Mouse (Mus musculus): Measurements from ENCODE around the gene Itgb8. TPM values are rescaled to one million over a fixed set of nuclear protein-coding genes. Genes with fewer than 3 reads are reported as not detected.
A peak's percentile ranks its signal among the peaks of the same experiment; 100 is the strongest.

Itgb8 gene
- polyA plus RNA-seq (2015; fragmentation: Nextera tagmentation; extraction: Ambion mirVana), result 12.2 and 13.9 TPM in 2 replicates

GRCm38 (mm10) chr12:119238696-119239415, at the start of gene Itgb8:
Gene Itgb8, minus strand, starts transcription at chr12:119238802.
- peak; percentile 93 for ATAC-seq
- H3K27ac ChIP-seq, result peak within 1 kb of the TSS; percentile 99
- H3K27me3 ChIP-seq, result no peaks in the 10 kb centered on the region
- H3K4me3 ChIP-seq, result peak within 1 kb of the TSS; percentile 67
- H3K4me1 ChIP-seq, result peaks cover 47% of the 10 kb centered on the region
- WGBS, result under 1% methylated on average over 29 of the region's 29 CpGs
- H3K9ac ChIP-seq, result peak within 1 kb of the TSS; percentile 81
- H3K4me2 ChIP-seq, result peak within 1 kb of the TSS; percentile 84
- H3K36me3 ChIP-seq (ENCODE audit: poor library complexity, severe bottlenecking), result no peaks in the 10 kb centered on the region
- H3K9me3 ChIP-seq (replicated peaks), result no peaks in the 10 kb centered on the region

DNA sequence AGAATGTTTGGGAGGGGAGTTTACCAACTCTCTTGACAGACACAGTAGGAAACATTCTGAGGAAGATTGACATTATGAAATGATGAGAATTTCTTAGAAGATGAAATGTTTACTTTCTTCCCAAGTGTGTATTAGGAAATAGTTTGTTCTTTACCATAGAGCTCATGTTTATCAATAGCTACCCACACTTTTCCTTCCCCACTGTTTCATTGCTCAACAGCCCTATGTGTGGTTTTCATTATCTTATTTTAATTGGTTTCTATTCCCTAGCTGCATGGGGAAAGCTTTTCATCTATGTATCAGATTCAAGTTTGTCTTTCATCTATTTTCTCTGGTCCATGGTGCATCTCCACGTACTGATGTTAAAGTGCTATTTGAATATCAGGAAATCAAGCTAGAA, 37.7 kb upstream of the Itgb8 start:
- Histone ChIP-seq H3K9me3 (replicated peaks) (no peaks in the 10 kb centered on the region), H3K4me3 (no peak overlapping the region), H3K9ac (no peak overlapping the region), H3K4me2 (no peak overlapping the region), H3K27ac (no peak overlapping the region), H3K27me3 (no peaks in the 10 kb centered on the region), H3K36me3 (ENCODE audit: poor library complexity, severe bottlenecking) (no peaks in the 10 kb centered on the region), H3K4me1 (no peaks in the 10 kb centered on the region)
- 58% methylated on average over 1 of the region's 1 CpGs for WGBS
- ATAC-seq, result no peak

GRCm38 (mm10) chr12:119273605-119274004, 35.0 kb upstream of the Itgb8 start:
- no peaks in the 10 kb centered on the region for H3K27me3 ChIP-seq
- no peak overlapping the region for H3K4me2 ChIP-seq
- 0% methylated on average over 1 of the region's 1 CpGs for WGBS
- no peak overlapping the region for H3K27ac ChIP-seq
- no peak for ATAC-seq
- H3K9ac ChIP-seq, result no peak overlapping the region
- no peaks in the 10 kb centered on the region for H3K36me3 ChIP-seq (ENCODE audit: poor library complexity, severe bottlenecking)
- H3K4me1 ChIP-seq, result no peaks in the 10 kb centered on the region
- no peaks in the 10 kb centered on the region for H3K9me3 ChIP-seq (replicated peaks)
- H3K4me3 ChIP-seq, result no peak overlapping the region

DNA sequence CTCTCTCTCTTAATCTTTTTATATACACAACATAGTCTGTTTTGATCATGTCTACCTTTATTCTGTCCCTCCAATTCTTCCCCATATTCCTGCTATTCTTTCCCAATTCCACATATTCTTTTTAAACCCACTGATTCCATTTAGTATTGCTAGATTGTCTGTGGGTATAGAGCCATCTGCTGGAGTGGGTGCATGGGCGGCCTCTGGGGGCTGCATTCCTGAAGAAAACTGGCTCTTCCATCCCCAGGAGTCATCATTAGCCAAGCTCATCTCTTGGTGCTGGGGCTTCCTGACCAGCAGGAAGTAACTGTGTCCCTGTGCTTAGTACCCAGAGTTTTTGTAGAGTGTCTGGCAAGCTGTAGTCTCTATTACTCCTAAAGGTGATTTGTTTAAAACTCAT, 33.4 kb upstream of the Itgb8 start:
- no peaks in the 10 kb centered on the region for H3K27me3 ChIP-seq
- no peak for ATAC-seq
- no peaks in the 10 kb centered on the region for H3K4me1 ChIP-seq
- no peak overlapping the region for H3K4me3 ChIP-seq
- H3K27ac ChIP-seq, result no peak overlapping the region
- H3K9ac ChIP-seq, result no peak overlapping the region
- no peaks in the 10 kb centered on the region for H3K36me3 ChIP-seq (ENCODE audit: poor library complexity, severe bottlenecking)
- no peak overlapping the region for H3K4me2 ChIP-seq
- H3K9me3 ChIP-seq (replicated peaks), result no peaks in the 10 kb centered on the region
- WGBS, result 94% methylated on average over 1 of the region's 1 CpGs

DNA sequence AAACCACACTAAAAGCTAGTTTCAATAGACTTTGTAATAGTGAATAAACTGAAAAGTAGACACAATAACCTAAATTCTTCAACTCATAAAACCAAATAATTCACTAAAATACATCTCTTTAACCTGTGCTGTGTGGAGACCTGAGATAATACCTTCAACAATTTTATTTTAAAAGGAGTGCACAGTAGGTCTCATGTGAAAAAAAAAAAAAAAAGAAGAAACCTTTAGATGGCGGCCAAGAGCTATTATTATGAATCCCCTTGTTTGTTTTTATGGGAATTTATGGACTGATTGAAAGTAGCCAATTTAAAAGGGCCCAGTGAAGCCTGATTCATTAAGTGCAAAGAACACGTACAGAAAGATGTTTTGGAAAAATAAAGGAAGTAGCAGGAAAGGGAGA, 31.4 kb upstream of the Itgb8 start:
- WGBS, result 71% methylated on average over 2 of the region's 2 CpGs
- H3K4me3 ChIP-seq, result no peak overlapping the region
- no peak for ATAC-seq
- H3K27ac ChIP-seq, result no peak overlapping the region
- no peaks in the 10 kb centered on the region for H3K27me3 ChIP-seq
- no peaks in the 10 kb centered on the region for H3K9me3 ChIP-seq (replicated peaks)
- H3K36me3 ChIP-seq (ENCODE audit: poor library complexity, severe bottlenecking), result no peaks in the 10 kb centered on the region
- H3K9ac ChIP-seq, result no peak overlapping the region
- H3K4me1 ChIP-seq, result no peaks in the 10 kb centered on the region
- H3K4me2 ChIP-seq, result no peak overlapping the region

DNA sequence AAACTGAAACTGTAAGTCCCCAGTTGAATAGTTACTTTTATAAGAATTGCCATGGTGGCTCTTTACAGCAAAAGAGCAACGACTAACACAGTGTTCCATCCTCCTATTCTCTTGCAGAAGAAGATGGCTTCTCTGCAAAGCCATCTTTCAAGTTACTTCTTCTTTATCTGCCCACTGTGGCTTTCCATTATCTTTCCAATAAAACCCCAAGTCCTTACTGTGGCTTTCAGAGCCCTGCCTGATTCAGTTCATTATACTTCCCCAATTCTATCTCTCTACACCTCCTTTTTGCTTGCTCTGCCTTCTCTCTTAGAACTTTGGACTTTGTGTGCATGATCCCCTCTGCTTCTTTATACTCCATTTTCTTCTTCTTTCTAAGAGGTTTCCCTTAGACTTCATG, 30.1 kb upstream of the Itgb8 start:
- 70% methylated on average over 1 of the region's 1 CpGs for WGBS

GRCm38 (mm10) chr12:119264506-119264905, 25.9 kb upstream of the Itgb8 start:
- H3K36me3 ChIP-seq (ENCODE audit: poor library complexity, severe bottlenecking), result no peaks in the 10 kb centered on the region
- 91% methylated on average over 3 of the region's 3 CpGs for WGBS

More for the DNA sequence above, 30.1 kb upstream of the Itgb8 start:
- Histone ChIP-seq H3K4me1 (no peaks in the 10 kb centered on the region), H3K9me3 (replicated peaks) (no peaks in the 10 kb centered on the region), H3K27me3 (no peaks in the 10 kb centered on the region), H3K4me2 (no peak overlapping the region), H3K9ac (no peak overlapping the region), H3K4me3 (no peak overlapping the region), H3K36me3 (ENCODE audit: poor library complexity, severe bottlenecking) (no peaks in the 10 kb centered on the region), H3K27ac (no peak overlapping the region)
- no peak for ATAC-seq

GRCm38 (mm10) chr12:119248581-119248980, 10.0 kb upstream of the Itgb8 start:
- Histone ChIP-seq H3K4me3 (no peak overlapping the region), H3K36me3 (ENCODE audit: poor library complexity, severe bottlenecking) (no peaks in the 10 kb centered on the region), H3K27ac (no peak overlapping the region), H3K9ac (no peak overlapping the region), H3K27me3 (no peaks in the 10 kb centered on the region), H3K9me3 (replicated peaks) (no peaks in the 10 kb centered on the region), H3K4me2 (no peak overlapping the region), H3K4me1 (no peaks in the 10 kb centered on the region)
- 33% methylated on average over 1 of the region's 1 CpGs for WGBS
- no peak for ATAC-seq

More at GRCm38 (mm10) chr12:119264506-119264905, 25.9 kb upstream of the Itgb8 start:
- Histone ChIP-seq H3K27ac (no peak overlapping the region), H3K9ac (no peak overlapping the region), H3K4me2 (no peak overlapping the region), H3K9me3 (replicated peaks) (no peaks in the 10 kb centered on the region), H3K27me3 (no peaks in the 10 kb centered on the region), H3K4me1 (no peaks in the 10 kb centered on the region), H3K4me3 (no peak overlapping the region)
- ATAC-seq, result no peak

GRCm38 (mm10) chr12:119241071-119241470, 2.5 kb upstream of the Itgb8 start:
- no peaks in the 10 kb centered on the region for H3K27me3 ChIP-seq
- ATAC-seq, result no peak
- peaks cover 28% of the 10 kb centered on the region for H3K4me1 ChIP-seq
- 4% methylated on average over 1 of the region's 1 CpGs for WGBS
- no peak overlapping the region for H3K4me3 ChIP-seq
- no peaks in the 10 kb centered on the region for H3K36me3 ChIP-seq (ENCODE audit: poor library complexity, severe bottlenecking)
- H3K9me3 ChIP-seq (replicated peaks), result no peaks in the 10 kb centered on the region
- H3K27ac ChIP-seq, result no peak overlapping the region
- H3K4me2 ChIP-seq, result no peak overlapping the region
- H3K9ac ChIP-seq, result no peak overlapping the region

DNA sequence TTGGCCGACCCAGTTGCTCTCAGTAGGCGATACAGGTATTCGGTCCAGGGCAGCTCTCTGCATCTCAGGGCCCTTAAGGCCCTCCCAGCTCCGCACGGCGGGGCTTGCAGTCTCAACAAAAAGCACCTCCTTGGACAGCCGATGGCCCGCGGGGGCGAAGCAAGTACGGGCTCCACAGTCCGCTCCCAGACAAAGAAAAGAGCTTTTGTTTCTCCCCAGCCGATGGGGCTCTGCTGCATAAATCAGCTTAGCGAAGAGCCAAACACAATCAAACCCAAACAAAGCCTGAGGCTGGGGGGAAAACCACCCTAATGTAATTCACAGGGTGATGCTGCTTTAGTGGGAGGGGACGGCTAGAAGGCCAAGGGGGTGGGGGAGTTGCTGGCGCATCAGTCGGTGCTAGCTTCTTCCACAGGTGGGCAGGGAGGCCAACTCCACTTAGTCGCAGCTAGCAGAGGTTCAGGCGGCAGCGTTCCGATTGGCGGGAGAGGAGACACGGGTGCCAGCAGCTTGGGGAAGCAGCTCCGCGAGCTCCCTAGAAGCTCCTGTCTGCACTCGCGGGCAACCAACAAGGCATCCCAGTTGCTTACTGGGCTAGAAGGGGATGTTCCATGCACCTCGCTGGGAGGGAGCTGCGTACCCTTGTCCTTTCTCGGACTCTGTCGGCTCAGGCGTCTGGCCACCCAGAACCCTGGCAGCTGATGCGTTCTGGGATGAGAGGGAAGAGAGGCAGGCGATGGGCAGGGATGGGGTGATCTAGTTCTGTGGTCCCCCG, 494 bp downstream of the Itgb8 start:
- Histone ChIP-seq H3K9ac (peak overlapping the region; percentile 81), H3K9me3 (replicated peaks) (no peaks in the 10 kb centered on the region), H3K4me1 (peaks cover 49% of the 10 kb centered on the region), H3K4me3 (peak overlapping the region; percentile 67), H3K4me2 (peak overlapping the region; percentile 84), H3K36me3 (ENCODE audit: poor library complexity, severe bottlenecking) (no peaks in the 10 kb centered on the region), H3K27ac (peak overlapping the region; percentile 99), H3K27me3 (no peaks in the 10 kb centered on the region)
- peak; percentile 83 for ATAC-seq
- WGBS, result under 1% methylated on average over 35 of the region's 35 CpGs

DNA sequence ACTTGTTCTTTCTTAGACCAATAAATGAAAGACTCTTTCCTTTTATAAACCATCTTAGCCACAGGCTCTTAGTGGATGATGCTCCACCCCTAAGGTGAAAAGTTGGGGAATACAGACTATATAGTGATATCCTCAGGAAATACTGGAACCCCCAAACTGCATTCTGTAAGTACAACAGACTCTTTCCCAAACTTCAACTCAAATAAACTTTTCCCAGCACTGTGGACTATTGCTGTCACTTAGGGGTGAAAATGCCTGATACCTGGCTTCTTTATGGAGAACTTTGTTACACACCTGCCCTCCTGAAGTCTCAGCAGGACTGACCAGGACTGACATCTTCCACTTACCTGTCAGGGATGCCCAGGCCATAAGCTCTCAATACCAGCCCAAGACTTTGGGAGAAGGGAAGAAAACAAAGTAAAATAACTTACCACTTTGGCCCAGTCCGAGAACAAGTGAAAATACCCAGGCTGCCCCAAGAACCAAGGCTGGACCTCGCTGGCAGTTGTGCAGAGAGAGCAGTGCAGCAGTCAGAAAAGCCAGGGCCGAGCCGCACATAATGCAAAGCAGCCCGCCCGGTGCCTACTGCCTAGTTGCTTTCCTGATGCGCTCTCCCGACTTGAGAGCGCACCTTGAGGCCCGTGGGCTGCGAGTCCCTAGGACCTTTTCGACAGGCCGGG, 1.2 kb downstream of the Itgb8 start:
- Histone ChIP-seq H3K27ac (peak overlapping the region; percentile 99), H3K36me3 (ENCODE audit: poor library complexity, severe bottlenecking) (no peaks in the 10 kb centered on the region), H3K4me2 (peak overlapping the region; percentile 84), H3K27me3 (no peaks in the 10 kb centered on the region), H3K4me3 (peak overlapping the region; percentile 67), H3K4me1 (peaks cover 49% of the 10 kb centered on the region), H3K9me3 (replicated peaks) (no peaks in the 10 kb centered on the region), H3K9ac (peak overlapping the region; percentile 81)
- no peak; the same call in 1 of the 2 replicates for ATAC-seq
- 0% methylated on average over 13 of the region's 13 CpGs for WGBS

- H3K4me1 ChIP-seq, result peaks cover 27% of the 10 kb centered on the region
- no peaks in the 10 kb centered on the region for H3K36me3 ChIP-seq (ENCODE audit: poor library complexity, severe bottlenecking)
- no peaks in the 10 kb centered on the region for H3K9me3 ChIP-seq (replicated peaks)
- H3K27ac ChIP-seq, result no peak overlapping the region
- no peak overlapping the region for H3K4me2 ChIP-seq
- WGBS, result 97% methylated on average over 2 of the region's 2 CpGs
- H3K9ac ChIP-seq, result no peak overlapping the region
- ATAC-seq, result no peak
- no peaks in the 10 kb centered on the region for H3K27me3 ChIP-seq
- H3K4me3 ChIP-seq, result no peak overlapping the region
Measured at GRCm38 (mm10) chr12:119231831-119232230, 6.8 kb downstream of the Itgb8 start.

Measured in forebrain, embryonic 13.5 days (tissue).